Mouse (Mus musculus): ENCODE measurements around the gene Rftn2.
"Not testable (repeated sequence)": the region's sequence is repeated elsewhere in the genome, so short reads cannot be mapped to it uniquely, and the experiment has no call there.

The Rftn2 gene

DNA sequence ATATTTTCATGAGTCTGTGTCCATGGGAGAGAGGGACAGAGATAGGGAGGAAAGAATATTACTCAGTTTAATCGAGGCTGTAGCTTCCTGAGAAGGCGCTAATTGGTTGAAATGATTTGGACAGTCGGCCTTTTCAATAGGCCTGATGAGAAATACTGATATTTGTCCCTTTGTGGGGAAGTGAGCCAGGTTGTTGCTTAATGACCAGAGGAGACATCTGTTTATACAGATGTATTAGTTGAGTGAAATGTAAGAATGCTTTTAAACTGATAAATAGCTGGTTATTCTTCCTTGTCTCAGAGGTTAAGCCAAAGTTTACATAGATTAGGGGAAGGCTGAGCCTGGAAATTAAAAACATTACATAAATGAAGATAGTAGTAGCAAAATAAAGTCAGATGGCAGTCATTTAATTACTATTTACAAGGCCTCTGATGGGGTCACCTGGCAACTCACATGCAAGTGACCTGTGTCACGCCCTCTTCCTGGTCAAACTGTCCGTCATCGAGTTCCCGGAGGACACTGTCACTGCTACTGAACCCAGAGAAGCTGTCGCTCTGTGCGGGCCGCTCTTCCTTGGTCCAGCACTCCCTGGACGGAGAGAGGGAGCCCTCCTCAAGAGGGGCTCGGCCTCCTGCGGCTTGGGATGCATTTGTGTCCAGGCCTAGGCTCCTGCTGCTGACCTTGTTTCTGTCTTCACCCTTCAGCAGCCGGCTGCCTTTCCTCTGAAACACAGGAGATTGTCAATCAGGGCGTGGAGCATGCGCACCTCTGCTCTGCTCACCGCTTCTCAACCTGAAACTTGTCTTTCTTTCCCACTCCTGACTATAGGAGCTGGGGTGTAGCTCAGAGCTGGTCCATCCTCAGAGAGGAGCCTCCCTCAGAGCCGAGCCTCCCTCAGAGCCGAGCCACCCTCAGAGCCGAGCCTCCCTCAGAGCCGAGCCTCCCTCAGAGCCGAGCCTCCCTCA, 54.9 kb downstream of the Rftn2 start:
- no peak for DNase-seq

DNA sequence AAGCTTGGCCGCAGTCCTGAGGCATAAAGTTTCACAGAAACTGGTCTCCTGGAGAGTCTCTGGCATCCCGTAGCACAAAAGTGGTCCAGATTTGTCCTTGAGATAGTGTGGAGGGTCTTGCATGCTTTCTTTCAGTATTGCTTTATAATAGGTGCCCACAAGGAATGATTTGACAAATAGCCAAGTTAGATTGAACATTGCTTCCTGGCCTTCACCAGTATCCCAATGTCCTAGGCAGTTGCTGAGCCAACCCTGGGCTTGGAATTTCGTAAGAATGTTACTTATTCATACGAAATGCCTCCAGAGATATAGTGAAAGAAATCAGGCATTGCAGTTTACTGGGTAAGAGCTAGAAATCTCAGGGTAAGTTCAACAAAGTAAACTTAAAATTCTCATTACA, 58.0 kb downstream of the Rftn2 start:
- no peak for DNase-seq

DNA sequence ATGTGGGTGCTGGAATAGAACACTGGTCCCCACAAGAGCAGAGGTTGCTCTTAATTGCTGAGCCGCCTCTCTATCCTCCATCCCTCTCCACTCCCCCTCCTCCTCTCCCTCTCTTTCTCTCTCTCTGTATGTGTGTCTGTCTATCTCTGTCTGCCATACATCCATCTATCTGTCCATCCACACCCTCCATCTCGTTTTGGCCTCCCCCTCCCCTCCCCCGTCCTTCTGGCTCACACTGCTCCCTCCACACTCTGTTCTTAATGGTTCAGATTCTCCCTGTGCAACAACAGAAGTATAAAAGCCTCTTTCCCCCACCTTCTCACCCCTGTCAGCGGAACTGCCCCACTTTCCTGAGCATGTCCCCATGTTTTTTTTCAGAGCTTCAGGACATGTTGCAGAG, 59.0 kb downstream of the Rftn2 start:
- no peak for DNase-seq

DNA sequence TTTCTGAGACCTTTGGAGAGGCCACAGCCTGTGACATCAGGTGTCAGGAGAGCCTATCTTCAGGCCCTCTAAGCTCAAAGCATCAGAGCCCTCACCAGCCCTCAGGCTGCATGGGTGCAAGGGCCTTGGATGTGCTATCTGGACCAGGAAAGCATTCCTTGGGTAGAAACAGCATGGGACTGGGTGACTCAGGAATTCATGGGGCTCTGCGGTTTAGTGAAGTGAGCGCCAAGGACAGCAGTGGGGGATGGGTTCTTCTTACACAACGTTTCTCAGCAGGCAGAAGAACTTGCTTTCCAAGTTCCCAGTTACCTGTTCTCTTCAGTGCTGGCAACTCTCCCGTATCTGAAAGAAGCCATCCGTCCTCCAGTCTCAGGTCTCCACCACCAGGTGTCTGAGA, 62.6 kb downstream of the Rftn2 start:
- no peak for DNase-seq

DNA sequence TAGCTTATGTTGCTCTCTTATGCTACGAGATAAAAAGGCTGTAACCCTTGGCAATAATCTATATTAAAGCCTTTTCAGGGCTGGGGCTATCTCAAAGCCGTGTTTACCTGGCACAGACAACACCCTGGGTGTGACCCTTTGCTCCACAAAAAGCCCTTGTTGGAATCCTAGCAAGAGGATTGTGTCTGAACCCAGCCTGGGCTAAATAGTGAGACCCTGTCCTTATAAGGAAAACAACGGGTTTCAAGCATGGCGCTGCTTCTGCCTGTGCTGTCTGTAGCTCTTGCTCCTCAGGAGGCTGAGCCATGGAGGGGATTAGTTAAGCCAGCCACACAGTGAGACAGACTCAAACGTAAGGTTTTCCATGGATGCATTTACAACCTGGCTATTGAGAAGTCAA, 63.8 kb downstream of the Rftn2 start:
- DNase-seq = no peak

DNA sequence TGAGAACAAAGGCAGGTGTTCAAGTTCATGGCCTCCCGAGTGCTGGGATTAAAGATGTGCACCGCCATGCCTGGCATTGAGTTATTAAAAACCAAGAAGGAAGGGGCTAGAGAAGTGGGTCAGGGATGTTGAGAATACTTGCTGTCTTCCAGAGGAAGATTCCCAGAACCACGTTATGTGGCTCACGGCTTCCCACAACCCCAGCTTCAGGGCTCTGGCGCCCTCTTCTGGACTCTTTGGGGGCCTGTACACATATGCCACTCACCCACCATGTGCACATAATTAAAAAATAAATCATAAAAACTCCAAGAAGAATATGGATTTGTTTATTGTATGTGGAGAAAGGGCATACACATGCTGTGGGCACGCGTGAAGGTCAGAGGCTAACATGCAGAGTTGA, 64.7 kb downstream of the Rftn2 start:
- no peak for DNase-seq

DNA sequence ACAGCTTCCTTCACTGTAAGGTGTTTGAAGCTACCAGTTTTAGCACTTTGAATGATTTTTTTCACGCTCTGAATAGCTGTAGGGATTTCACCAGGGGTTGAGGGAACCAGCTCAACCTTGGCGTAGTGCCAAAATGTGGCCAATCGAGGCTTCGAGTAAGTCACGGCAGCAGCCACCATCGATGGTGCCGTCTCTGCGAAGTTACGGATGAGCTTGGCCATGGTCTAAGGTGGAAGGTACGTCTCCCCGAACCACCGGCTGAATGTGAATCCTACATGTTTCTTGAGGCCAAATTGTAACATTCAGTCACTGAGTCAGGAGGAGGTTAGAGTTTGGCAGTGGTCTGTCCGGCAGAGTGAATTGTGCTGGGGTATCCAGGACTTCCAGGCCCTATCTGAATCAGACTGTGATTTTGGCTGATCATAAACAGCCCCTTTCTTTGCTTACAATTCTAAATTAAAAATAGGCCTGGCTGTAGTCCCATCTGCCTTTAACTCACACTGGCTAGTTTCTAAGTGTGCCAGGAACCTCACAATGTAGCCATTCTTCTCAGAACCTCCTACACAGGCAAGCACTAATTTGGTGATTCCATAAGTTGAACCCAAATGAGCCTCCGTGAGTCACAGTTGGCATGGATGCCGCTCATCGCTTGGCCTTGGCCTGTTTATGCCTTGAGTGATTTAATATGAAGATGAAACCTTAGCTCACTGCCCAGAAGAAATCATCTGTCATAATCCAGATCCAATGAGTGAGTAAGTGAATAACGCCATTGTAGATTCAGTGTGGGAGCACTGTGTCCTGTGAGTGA, 65.5 kb downstream of the Rftn2 start:
- DNase-seq = no peak

DNA sequence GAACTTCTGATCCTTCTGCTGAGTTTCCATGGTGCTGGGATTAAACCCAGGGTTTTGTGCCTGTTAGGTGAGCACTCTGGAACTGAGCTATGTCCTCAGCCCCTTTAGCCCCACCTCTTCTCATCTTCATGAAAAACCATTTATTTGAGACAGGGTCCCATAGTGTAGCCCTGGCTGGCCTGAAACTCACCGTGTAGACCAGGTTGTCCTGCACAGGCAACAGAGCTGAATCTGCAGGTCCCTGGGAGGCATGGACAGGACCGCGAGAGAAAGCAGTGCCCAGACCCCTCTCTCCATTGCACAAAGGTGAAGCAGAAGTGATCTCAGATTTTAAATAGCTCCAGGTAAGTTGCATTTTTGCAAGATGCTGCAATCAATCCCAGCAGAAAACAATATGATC, 66.4 kb downstream of the Rftn2 start:
- no peak for DNase-seq

DNA sequence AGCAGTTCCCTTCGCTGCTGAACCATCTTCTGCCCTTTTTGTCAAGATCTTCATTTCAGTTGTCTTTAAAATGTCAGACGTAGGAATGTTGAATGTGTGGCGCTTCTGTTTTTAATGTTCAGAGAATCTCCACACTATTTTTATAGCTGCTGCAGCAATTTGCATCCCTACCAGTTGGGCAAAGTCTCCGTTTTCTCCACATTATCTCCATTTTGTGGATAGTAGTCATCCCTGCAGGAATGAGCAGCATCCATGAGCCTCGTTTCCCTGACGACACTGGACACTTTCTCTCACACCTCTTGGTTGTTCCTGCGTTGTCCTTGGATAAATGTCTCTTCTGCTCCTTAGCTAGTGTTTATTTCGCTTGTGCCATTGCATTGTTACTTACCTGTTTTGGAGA, 67.8 kb downstream of the Rftn2 start:
- DNase-seq = no peak

DNA sequence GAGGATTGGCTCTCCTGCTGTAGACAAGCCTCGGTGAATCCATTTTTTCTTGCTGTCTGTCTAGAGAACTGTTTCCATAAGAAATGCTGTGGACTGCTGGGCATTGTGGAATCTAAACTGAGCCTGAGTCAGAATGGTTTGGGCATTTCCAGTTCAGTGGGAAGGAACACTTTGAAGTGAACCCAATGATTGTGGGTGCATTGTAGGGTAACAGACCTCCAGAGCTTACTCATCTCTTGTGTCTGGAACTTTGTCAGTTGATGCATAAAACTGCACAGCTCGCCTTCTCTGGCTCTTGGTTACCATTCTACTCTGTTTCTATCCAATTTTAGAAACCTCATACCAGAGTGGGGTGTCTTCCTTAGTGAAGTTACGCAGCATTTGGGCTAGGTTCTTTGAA, 68.4 kb downstream of the Rftn2 start:
- DNase-seq = no peak

DNA sequence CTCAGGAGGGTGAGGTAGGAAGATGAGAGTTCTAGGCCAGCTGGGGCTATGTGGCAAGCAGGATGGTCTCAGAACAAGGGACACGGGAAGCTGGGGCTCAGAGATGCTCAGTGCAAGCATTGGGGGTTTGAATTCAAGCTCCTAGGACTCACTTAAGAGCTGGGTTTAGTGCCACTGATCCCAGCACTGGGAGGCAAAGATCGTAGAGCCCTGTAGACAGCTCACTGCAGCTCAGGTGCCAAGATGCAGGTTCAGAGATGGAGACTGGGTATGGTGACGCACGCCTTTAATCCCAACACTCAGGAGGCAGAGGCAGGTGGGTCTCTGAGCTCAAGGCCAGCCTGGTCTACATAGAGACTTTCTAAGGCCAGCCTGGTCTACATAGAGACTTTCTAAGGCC, 69.3 kb downstream of the Rftn2 start:
- no peak for DNase-seq

DNA sequence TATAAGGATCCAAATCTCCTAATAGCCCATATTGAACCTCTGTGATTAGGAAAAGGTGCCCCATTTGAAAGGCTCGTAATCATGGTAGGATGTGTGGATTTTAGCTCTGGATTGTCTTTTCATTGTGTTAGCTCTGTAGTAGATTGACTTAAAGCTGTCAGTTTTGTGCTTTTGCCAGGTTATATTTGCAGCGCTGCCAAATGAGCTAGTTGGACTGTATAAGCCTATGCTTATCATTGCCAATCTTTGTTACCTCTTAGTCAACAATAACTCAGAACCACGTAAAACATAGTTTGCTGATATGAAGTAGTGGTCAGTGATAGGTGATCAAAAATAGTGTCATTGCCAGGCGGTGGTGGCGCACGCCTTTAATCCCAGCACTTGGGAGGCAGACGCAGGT, 81.0 kb downstream of the Rftn2 start:
- no peak for DNase-seq

DNA sequence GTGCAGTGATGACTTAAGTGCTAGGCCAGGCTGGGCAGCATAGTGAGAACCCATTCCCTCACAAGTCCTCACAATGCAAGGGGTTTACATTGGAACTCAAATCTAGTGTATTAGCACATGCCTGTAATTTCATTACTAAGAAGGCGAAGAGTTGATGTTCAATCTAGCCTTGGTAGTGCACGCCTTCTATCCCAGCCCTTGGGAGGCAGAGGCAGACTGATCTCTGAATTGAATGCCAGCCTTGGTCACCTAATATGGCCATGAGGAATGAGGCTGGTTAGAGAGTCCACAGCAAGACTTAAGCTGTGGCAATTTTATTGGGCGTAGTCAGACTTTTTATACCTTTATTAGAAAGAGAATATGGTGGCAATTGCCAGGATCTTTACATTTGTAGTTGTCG, 82.2 kb downstream of the Rftn2 start:
- no peak for DNase-seq

DNA sequence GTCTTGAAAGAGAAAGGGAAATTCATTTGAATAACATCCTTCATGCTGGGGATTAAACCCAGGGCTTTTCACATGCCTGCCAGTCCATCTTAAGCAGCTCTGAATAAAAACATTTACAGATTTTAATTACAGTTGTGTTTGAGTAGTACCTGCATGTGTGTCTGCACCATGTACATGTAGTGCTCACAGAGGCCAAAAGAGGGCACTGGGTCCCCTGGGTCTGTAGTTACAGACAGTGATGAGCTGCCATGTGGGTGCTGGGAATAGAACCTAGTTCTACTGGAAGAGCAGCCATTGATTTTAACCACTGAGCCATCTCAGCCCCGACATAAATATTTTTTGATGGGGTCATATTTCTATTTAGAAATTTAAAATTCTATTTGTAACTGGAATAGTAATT, 90.7 kb downstream of the Rftn2 start:
- DNase-seq = no peak

DNA sequence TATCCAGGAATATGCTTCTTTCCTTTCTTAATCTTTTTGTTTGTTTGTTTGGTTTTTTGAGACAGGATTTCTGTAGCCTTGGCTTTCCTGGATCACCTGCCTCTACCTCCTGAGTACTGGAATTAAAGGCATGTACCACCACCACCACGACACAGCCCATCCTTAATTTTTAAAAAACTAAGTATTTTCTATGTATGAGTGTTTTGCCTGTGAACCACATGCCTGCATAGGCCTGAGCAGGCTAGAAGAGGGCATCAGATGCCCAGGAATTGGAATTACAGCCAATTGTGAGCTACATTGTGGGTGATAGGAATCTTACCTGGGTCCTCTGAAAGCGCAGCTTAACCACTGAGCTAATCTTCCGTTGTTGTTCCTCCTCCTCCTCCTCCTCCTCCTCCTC, 92.3 kb downstream of the Rftn2 start:
- DNase-seq = no peak

DNA sequence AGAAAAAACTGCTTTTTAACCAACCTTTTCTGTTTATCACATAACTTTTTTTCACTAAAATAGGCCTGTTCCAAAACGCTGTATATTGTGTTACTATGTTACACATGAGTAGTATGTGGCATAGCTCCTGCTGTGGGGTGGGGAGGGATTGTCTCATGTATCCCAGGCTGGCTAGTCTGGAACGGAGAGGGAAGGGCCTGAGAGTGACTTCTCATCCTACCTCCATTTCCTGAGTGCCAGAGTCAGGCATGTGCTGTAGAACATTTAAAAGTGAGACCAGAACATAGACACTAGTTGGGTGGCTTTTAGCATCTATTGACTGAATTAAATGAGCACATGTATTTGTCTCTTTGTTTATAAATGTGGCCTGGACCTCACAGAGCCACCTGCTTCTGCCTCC, 93.4 kb downstream of the Rftn2 start:
- DNase-seq = no peak

DNA sequence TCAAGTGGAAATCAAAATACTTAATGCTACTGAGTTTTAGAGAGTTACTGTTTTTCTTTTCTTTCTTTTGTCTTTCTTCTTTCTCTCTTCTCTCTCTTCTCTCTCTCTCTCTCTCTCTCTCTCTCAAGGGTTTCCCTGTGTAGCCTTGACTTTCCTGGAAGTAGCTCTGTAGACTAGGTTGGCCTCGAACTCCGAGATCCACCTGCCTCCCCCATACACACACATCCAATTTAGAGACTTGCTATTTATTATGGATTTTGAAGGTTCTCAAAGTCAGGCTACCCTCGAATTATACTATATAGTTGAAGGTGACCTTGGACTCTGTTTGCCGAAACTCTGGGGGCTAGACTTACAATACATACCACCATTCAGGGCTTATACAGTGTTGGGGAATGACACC, 94.3 kb downstream of the Rftn2 start:
- DNase-seq = no peak

DNA sequence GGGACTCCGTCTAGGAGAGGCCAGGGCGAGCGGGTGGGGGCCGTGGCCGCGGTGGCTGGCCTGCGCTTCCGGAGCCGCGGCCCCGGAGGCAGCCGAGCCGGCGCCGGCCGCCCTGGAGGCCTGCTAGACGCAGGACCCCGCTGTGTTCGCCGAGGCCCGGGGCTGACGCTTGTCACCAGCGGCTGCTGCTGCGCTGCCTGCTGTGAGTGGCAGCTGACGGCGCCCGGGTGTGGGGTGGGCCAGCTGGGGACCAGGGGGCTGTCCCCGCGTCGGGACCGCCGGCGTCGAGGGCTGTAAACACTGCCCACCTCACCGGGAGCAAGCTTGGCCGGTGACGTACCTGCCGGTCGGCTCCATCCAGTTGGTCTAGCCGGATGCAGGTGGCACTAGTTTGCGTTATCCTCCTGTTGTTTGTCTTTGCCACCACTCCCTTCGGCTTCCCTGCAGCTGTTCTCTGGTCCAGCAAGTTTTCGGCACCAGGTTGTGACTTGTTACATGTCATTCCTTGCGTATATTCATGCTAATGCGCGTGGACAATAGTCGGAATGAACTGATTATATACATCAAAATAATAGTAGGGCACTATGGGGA, 95.1 kb downstream of the Rftn2 start:
- DNase-seq = peak; percentile 59 to 67

DNA sequence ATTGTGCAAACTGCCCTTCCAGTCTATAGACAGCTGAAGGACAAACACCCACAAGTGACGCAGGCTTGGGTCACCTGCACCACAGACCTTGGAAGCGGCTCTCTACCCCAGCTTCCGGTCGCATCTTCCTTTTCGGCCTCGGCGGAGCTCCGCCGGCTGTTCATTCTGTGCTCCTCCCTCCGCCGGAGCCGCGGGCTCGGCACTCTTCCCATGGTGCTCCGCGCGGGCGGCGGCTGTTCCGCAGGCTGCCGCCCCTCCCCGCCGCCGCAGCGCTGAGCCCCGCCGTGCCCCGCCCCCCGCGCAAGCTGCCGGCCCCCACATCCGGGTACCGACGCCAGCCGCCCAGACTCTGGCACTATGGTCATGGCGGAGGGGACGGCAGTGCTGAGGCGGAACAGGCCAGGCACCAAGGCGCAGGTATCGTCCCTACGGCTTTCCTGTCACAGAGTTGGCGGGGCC, 95.6 kb downstream of the Rftn2 start, which contains the start of gene Mob4:
Gene Mob4 (plus strand): TSS at position 289 of the 459 bp plus-strand sequence.
- DNase-seq = peak; percentile 82 to 83

DNA sequence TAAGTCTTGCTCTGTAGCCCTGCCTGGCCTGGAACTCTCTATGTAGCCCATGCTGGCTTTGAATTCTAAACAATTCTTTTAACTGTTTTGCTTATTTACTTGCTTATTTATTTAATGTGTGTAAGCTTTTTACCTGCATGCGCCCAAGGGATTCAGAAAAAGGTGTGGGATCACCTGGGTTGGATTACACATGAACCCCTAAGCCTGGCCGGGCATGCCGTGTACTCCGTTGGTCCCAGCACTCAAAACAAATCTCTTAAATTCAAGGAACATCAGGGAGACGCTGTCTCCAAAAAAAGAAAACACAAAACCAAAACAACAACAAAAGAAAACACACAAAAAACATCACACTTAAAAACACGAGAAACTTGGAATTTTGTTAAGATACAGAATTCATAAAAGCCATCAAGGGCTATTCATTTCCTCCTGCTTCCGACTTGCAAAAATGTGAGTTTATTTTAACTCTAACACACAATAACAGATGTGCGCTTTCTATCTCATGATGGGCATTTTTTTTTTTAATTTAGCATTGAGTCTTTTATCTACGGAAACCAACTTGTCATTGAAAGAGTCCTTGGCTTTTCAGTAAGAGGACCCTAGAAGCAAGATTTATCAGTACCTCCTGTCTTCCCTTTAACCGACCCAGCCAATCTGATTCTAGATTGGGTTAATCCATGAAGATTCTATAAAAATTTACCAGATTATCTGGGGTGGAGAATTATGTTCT, 96.2 kb downstream of the Rftn2 start:
- DNase-seq = no peak

DNA sequence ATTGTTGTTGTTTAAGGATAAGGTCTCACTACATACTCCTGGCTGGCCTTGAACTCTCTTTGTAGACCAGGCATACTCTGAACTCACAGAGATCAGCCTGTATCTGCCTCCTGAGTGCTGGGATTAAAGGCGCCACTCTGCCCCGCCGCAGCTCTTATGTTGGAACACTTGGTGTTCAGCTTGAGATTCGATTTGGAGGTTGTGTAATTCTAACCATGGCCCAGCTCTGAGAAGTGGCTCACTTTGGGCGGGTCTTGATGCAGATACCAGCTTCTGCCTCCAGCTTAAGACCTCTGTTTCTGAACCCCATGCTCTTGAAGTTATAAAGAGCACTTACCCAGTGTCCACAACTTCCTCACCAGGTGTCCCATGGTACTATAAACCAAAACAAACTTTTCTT, 96.9 kb downstream of the Rftn2 start:
- DNase-seq = no peak

DNA sequence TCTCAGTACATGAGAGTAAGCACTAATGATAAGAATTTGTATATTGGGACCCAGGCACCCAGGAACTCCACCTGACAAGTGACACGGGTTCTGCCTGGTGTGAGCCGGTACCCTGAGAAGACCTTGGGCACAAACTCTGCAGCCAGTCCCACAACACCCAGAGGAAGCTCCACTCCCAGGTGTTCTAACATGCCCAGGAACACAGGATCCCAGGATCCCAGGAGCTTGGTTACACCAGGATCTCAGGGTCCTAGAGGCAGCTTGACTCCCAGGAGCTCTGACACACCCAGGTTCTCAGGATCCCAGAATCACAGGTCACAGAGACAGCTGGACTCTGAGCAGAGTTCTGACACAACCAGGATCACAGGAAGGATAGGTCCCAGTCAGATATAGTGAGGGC, 102.4 kb downstream of the Rftn2 start:
- DNase-seq = not testable (repeated sequence)

DNA sequence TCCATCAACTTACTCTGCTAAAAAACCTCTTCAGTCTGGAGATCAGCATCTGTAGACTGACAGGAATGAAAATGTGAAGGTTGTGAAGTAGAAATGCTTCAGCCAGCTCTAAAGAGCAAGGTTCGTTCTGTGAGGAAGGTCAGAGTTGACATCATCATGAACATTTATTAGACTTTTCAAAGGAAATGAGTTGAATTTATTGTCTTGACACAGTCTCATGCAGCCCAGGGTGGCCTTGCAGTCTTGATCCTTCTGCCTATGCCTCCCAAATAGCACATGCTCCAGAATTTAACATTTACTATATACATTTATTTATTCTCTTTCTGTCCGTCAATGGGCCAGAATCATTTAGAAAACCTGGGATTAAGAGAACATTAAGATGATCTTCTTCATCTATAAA, 103.0 kb downstream of the Rftn2 start:
- no peak for DNase-seq
